Mouse (Mus musculus) adipocyte (in vitro differentiated cells): ENCODE measurements at regions not wholly inside any gene's neighbourhood (a gene's known extent, or its start where the extent isn't known, plus 50 kb on each side); places are given as distances from the start of the nearest gene placed in this dataset.
"Not testable (repeated sequence)": the region's sequence is repeated elsewhere in the genome, so short reads cannot be mapped to it uniquely, and the experiment has no call there.

Experiments used
- DNase-seq: peaks from one replicate; pipeline ENCODE4 v3.0.0-alpha.2; 2016; ENCODE audit warnings: low spot score

- DNase-seq: no peak
Measured at GRCm38 (mm10) chr10:34667203-34667602, 184.0 kb downstream of the Frk start.

DNA sequence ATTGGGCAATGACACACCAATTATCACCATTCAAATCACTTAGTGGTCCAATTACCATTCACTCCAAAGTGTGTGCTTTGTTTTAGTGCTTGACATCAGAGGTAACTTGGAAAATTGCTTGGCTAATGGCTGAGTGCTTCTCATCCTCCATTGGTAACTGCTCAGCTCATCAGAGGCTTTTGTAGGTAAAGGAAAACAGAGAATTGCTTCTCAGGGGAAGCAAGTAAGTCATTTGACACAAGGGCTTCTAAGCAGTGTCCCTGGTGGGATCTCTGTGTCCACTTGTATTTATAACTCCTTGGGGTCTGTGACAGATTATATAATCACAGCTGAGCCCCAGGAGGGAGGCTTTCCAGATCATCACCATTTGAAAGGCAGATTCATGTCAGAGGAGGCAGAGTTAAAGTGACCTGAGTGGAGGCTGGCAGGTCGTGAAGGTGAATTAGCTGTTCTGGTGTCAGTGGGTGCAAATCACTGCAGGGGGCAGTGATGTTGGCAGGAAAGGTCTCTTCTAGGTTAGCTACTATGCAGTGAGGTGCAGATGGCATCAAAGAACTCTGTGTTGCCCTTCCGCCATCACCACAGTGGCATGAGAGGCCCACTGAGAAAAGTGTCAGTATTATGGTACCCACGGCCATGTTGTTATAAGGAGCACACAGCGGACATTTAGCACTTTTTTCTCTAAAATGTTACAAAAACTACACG, 184.7 kb downstream of the Frk start:
- no peak for DNase-seq

- no peak for DNase-seq
Measured at GRCm38 (mm10) chr10:34671791-34672190, 188.6 kb downstream of the Frk start.

DNA sequence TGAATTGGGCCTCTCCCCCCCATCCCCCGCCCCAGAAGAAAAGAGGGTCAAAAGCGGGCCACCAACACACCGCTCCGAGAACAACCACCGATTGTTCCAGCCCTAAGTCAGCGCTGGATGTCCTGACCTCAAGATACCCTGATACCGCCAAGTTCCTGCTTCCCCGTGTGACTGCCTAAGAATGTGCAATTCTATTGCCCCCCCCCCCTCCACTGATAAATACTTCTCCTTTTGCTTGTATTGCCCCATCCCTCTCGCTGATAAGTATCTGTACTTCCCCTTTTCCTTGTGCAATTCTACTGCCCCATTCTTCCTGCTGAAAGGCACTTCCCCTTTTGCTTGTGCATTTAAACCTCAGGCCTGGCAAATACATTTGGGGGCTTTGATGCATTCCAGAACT, 216.2 kb downstream of the Frk start:
- DNase-seq: not testable (repeated sequence)

GRCm38 (mm10) chr10:34701956-34702355, 218.8 kb downstream of the Frk start:
- peak; percentile 17 for DNase-seq

DNA sequence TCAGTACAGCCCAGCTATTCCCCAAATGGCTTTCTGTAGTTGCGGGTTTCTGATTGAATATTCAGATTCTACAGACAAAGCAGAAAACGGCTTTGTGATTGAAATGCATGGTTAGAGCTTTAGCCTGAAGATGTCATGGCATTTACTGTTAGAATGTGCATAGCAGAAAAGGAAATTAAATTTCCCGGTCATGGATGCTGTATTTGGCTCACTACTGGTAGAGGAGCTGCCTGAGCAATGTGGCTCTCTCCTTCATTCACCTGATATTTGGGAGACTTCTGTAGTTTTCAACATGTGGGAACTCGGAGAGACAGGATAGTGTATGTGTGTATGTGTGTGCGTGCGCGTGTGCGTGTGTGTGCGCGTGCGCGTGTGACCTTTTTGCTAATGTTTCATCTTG, 222.2 kb downstream of the Frk start:
- DNase-seq: no peak

- no peak for DNase-seq
Measured at GRCm38 (mm10) chr10:34731249-34731648, 248.1 kb downstream of the Frk start.

GRCm38 (mm10) chr10:34762426-34762825, 279.2 kb downstream of the Frk start:
- DNase-seq: no peak

- DNase-seq: no peak
Measured at GRCm38 (mm10) chr10:34792099-34792498, 308.9 kb downstream of the Frk start.

- DNase-seq: no peak
Measured at GRCm38 (mm10) chr10:34811131-34811530, 327.9 kb downstream of the Frk start.

GRCm38 (mm10) chr10:34824121-34824520, 340.9 kb downstream of the Frk start:
- DNase-seq: no peak

DNA sequence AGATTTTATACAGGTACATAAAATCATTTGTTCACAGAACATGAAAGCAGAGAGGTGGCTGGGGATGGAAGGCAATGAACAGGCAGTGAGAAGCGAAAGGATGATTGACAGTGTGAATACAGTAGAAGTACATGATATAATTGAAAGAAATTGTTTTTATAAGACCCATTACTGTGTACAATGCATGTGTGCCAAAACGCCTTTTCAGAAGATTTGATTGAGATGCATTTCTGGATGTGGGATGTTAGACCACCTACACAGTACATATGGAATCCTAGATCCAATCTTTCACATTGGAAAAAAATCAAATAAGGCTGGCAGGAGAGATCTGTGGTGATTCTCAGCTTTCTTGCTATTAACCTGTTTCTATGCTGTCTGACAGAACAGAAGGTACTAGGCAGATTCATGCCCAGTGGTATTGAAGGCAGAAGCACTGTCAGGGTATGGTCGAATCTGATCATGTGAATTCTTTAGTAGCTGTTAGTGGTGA, 358.9 kb downstream of the Frk start:
- no peak for DNase-seq

GRCm38 (mm10) chr10:34856494-34857146, 373.4 kb downstream of the Frk start:
- DNase-seq: no peak

DNA sequence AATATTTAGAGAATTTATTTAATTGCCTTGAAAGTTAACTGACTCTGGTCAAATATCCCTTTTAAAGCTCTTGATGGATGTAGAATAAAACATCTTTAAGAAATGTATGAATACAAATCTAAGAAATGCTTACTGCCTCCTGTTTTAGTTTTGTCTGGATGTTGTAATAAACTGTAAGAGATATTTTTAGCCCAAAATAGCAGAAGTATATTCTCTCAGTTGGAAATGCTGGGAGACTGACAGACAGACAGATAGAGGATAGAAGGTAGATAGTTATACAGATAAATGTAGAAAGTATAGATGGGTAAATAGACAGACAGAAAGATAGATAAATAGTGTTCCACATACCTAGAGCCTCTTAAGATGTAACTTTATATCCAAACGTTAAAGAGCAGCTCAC, 379.5 kb downstream of the Frk start:
- DNase-seq: no peak

DNA sequence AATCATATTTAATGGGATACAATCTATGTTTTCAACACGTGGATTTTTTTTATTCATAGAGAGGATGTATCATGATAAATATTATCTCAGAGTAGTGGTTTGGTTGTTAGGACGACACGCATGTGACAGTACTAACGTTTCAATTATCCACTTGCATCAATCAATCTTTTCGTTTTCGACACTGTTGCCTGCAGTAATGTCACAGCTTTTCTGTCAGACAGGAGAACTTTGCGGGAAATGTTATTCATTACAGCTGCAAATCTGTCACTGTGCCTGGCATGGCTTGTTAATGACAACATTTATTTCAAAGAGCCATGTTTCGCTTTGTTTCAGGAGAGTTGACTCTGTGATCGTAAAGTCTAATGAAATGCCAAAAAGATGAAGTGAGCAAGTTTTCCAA, 388.7 kb downstream of the Frk start:
- DNase-seq: no peak

- no peak for DNase-seq
Measured at GRCm38 (mm10) chr10:34878511-34878910, 395.3 kb downstream of the Frk start.

GRCm38 (mm10) chr10:34887601-34888000, 404.4 kb downstream of the Frk start:
- no peak for DNase-seq

DNA sequence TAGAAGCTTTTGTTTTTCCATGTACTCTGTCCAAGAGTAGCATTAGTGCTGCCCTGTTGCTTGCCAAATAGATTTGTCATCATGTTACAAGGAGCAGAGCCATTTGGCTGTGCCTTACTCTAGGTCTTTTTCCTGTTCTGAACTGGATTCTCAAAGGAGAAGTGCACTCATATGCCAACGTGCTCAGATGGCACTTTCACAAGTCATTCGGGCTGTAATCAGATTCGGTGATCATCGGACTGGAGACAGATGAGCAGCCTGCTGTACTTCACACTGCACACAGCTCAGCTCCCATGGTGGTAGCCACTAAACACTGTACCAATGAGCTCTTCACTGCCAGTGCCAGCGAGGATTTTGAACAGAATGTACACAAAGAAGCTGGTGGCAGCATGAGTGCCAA, 421.1 kb downstream of the Frk start:
- DNase-seq: peak; percentile 23

- peak; percentile 25 for DNase-seq
Measured at GRCm38 (mm10) chr10:34904692-34905091, 421.5 kb downstream of the Frk start.

GRCm38 (mm10) chr10:34912153-34912723, 429.0 kb downstream of the Frk start:
- peak; percentile 3 for DNase-seq
